Mouse (Mus musculus): ENCODE data around the gene Sema3f.
A peak's percentile ranks its signal among the peaks of the same experiment; 100 is the strongest.

Gene Sema3f

DNA sequence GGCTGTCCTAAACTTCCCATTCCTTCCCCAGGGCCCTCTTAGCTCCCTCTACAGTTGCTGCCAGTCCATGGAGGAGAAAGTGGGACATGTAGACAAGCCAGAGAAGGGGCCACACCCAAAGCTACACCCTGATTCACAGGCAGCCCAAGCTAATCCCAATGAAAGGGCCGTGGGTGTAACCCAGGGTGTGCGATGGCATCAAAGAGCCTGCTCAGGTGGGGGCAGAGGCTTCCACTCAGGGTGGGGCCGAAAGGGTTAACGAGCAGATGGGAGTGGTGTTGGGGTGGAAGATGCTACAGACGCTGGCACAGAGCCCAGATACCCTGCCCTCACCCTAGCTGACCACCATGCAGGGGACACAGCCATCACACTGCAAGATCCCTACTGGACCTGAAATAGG lies 17.5 kb downstream of the Sema3f start:
- no peak for DNase-seq (ENCODE audit: low spot score in 2 of 2)

DNA sequence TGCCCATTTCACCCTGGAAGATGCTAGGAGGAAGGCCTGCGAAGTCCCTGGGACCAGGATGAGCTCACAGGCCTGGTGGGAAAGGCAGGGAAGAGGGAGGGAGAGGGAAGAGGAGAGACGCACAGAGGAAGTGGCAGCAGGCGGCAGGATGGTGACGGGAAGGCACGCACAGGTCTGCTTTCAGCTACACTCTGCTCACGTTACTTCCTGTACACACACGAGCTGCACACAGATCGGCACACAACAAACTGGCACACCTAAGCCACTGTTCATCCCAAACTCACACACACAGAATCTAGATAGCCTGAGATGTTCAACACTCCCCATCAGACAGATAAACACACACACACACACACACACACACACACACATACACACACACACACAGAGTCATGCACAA lies 19.9 kb downstream of the Sema3f start:
- no peak for DNase-seq (ENCODE audit: low spot score in 2 of 2)

GRCm38 (mm10) chr9:107688939-107689338 lies 21.3 kb downstream of the Sema3f start:
- DNase-seq (ENCODE audit: low spot score in 2 of 2) = no peak

- no peak for DNase-seq (ENCODE audit: low spot score in 2 of 2)
Measured at GRCm38 (mm10) chr9:107688415-107688814, 21.9 kb downstream of the Sema3f start.

DNA sequence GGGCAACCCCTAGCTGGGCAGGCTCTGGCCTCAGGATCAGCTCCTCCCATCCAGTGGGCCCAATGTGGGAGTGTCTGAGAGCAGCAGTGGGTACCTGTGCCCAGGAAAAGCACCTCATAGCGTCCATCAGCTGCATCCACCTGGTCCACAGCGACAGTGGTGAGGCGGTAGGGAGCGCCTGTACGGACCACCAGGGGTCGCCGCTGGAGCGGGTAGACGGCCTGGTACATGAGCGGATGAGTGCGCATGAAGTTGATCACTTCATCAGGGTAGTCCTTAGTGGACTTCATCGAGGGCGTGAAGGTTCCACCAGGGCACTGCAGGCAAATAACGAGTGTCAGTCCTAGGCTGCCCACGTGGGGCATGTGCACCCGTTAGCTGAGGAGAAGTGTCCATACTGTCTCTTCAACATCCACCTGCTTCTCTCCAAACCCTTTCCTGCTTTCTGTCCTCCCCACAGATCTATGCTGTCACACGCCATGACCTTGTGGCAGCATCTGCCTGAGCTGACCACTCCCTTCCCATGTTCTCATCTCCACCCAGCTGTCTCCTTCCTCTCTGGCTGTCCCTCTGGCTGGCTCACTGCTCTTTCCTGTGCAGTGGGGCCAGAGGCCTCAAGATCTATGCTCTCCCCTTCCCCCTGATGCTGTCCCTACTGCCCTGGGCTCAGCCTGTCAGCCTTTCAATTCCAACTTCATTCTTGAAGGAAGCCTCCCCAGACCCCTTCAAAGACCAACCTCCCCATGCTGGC lies 24.9 kb downstream of the Sema3f start:
- DNase-seq (ENCODE audit: low spot score in 2 of 2) = no peak

GRCm38 (mm10) chr9:107682405-107682804 lies 27.9 kb downstream of the Sema3f start:
- DNase-seq (ENCODE audit: low spot score in 2 of 2) = no peak

- no peak for DNase-seq (ENCODE audit: low spot score in 2 of 2)
Measured at GRCm38 (mm10) chr9:107679501-107679900, 30.8 kb downstream of the Sema3f start, which contains the start of gene Gnat1. Gene Gnat1, minus strand, starts transcription at chr9:107679712.

- DNase-seq (ENCODE audit: low spot score in 2 of 2) = no peak
Measured at GRCm38 (mm10) chr9:107678861-107679260, 31.4 kb downstream of the Sema3f start.

- DNase-seq (ENCODE audit: low spot score in 2 of 2) = peak; percentile 88 to 89
Measured at GRCm38 (mm10) chr9:107677819-107678526, 32.3 kb downstream of the Sema3f start.

GRCm38 (mm10) chr9:107677091-107677784 lies 33.0 kb downstream of the Sema3f start:
- peak in 1 of 2 experiments; percentile 34 for DNase-seq (ENCODE audit: low spot score in 2 of 2)

GRCm38 (mm10) chr9:107676302-107676701 lies 34.0 kb downstream of the Sema3f start:
- DNase-seq (ENCODE audit: low spot score in 2 of 2) = peak in 1 of 2 experiments; percentile 23

DNA sequence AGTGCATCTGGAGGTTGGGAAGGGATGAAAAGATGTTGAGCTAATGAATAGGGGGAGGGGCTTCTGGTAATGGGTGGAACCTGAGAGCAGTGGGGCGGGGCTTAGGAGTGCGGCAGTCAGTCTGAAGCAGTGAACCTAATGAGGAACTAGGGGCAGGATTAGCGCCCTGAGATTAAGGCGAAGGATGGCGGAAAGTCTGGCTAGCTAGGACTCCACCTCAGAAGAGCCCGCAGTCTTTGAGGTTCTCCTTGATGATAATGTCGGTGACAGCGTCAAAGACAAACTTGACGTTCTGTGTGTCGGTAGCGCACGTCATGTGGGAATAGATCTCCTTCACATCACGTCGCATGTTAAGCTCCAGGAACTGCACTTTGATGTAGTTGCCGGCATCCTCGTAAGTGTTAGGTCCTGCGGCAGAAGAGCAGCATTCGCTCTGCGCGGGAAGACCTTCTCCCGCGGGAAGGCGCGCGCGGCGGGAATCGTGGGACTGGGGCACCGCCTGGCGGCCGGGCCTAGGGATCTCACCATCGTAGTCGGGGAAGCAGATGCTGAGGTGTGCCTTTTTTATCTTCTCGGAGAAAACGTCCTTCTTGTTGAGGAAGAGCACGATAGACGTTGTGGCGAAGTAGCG lies 34.5 kb downstream of the Sema3f start:
- peak; percentile 66 to 77 for DNase-seq (ENCODE audit: low spot score in 2 of 2)

GRCm38 (mm10) chr9:107674609-107675429 lies 35.5 kb downstream of the Sema3f start:
- DNase-seq (ENCODE audit: low spot score in 2 of 2) = no peak

DNA sequence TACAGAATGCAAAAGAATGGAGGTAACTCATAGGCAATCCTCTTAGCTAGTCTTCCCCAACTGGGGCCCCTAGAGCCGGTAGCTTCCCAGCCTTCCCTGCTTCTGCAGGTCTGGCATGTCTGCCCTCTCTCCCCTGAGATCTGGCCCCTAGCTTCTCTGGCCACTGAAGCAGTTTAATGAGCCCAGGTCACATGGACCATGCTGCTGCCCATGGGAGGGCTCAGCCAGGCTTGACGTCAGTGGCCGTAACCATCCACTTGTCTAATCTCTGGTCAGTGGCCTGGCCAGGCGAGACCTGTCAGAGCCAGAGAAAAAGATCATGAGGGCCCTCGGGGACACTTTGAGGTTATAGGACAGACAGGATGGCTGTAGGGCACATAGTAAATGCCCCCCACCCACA lies 40.0 kb downstream of the Sema3f start:
- DNase-seq (ENCODE audit: low spot score in 2 of 2) = no peak

DNA sequence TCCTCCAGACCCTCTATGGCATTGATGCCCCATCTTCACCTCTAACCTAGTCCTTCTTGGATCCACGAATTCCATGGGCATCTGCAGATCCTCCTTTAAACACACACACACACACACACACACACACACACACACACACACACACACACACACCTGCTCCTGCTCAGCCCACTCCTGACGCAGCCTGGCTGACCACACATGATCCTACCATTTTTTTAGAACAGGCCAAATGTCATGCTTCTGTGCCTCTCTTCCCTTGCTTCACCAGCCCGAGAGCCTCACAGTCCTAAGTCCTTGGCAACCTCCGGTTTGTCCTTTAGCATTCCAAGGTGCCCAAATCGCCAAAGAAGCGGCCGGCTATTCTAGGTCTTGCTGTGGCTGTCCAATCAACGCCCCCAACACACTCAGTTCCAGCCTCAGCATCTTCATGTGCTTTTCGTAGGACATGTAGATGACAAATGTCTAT lies 40.8 kb downstream of the Sema3f start, which contains the start of gene Slc38a3:
Slc38a3 (minus strand) TSS at position 51 of the 466 bp plus-strand sequence.
- no peak for DNase-seq (ENCODE audit: low spot score in 2 of 2)

GRCm38 (mm10) chr9:107668916-107669315 lies 41.4 kb downstream of the Sema3f start:
- no peak for DNase-seq (ENCODE audit: low spot score in 2 of 2)

DNA sequence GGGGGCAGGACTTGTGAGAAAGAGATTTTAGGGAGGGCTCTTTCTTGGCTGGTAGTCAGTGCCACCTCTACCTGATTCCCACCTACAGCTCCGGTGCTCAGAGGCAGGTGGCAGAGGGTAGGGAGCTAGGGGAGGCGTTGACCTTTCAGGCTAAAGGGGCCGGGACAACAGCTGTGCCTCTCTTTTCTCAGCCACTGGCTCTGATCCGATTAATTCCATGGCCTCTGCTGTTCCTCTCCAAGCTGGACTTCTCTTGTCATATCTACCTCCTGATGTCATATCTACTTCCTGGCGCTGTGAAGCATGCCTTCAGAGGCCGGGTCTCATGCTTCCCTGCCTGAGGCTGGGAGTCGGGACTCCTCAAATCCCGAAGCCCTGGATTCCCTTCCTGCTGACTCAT lies 42.3 kb downstream of the Sema3f start:
- DNase-seq (ENCODE audit: low spot score in 2 of 2) = no peak

DNA sequence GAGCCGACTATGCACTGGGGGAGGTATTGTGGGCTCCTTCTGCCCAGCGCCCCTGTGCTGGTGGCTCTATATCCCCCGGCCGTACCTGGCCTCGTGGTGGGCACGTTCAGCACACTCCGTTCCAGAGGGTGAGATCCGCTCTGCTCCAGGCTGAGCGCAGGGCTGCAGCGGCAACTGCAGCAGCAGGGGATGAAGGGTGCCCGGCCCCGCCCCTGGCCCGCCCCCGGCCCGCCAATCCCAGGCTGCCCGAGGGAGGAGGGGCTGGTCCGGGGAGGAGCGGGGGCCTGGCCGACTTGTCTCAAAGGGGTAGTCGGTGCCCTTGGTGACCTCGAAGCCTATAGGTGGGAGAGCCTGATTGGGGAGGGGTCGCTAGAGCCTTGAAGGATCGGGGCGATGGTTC lies 43.1 kb downstream of the Sema3f start:
- DNase-seq (ENCODE audit: low spot score in 2 of 2) = peak; percentile 21 to 28

GRCm38 (mm10) chr9:107666751-107667205 lies 43.5 kb downstream of the Sema3f start:
- DNase-seq (ENCODE audit: low spot score in 2 of 2) = no peak

DNA sequence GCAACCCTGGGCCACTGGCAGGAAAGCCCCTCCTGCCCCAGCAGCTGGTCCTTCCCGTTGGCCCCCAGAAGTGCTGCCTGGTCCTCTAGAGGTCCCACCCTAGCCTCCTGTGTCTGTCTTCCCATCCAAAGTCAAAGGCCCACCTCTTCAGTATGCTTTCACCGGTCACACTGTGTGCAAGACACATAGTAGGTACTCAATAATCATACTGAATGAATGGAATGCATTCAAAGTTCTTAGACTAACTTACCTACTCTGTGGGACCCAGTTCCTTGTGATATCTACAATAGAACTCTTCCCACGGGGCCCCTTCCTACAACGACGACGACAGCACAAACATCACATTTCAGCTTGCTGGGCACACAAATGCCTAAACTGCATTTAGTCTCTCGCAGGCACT lies 45.0 kb downstream of the Sema3f start:
- DNase-seq (ENCODE audit: low spot score in 2 of 2) = no peak

- no peak for DNase-seq (ENCODE audit: low spot score in 2 of 2)
Measured at GRCm38 (mm10) chr9:107663525-107663924, 46.8 kb downstream of the Sema3f start.
